Mouse (Mus musculus) intestine, embryonic 16.5 days (tissue): ENCODE measurements around the gene Tmem233. TPM values are rescaled to one million over a fixed set of nuclear protein-coding genes. Genes with fewer than 3 reads are reported as not detected.

Source experiments
- ATAC-seq: fragments of 200-750 bp; cut with Nextera tagmentation; 2 replicates; pipeline ENCODE4 v1.8.0; 2017; ENCODE audit warnings: moderate TSS enrichment, moderate library complexity
- H3K27ac ChIP-seq: fragments of 300-500 bp; sonication (generic); 2 replicates; pipeline ENCODE4 v1.5.1; 2014; ENCODE audit warnings: mild to moderate bottlenecking, low read length
- H3K27me3 ChIP-seq: fragments of 300-500 bp; sonication (generic); replicated peaks from 2 replicates; pipeline ENCODE4 v1.6.1; 2014; ENCODE audit warnings: low read length, control low read depth, mixed read lengths; ENCODE audit not compliant: control insufficient read depth, insufficient read depth
- H3K36me3 ChIP-seq: fragments of 300-500 bp; sonication (generic); 2 replicates; pipeline ENCODE4 v1.6.1; 2014; ENCODE audit warnings: low read length, control low read depth; ENCODE audit not compliant: control insufficient read depth, insufficient read depth
- H3K4me1 ChIP-seq: fragments of 300-500 bp; sonication (generic); 2 replicates; pipeline ENCODE4 v1.6.1; 2014; ENCODE audit warnings: low read length, control low read depth, mixed read lengths; ENCODE audit not compliant: control insufficient read depth, insufficient read depth
- H3K4me2 ChIP-seq: fragments of 300-500 bp; sonication (generic); 2 replicates; pipeline ENCODE4 v1.6.1; 2014; ENCODE audit warnings: low read depth, low read length, control low read depth
- H3K4me3 ChIP-seq: fragments of 300-500 bp; sonication (generic); 2 replicates; pipeline ENCODE4 v1.5.1; 2014; ENCODE audit warnings: mild to moderate bottlenecking, low read length
- H3K9ac ChIP-seq: fragments of 300-500 bp; sonication (generic); 2 replicates; pipeline ENCODE4 v1.6.1; 2014; ENCODE audit warnings: low read depth, low read length
- H3K9me3 ChIP-seq: fragments of 300-500 bp; sonication (generic); 2 replicates; pipeline ENCODE4 v1.6.1; 2016; ENCODE audit warnings: low read length, control low read depth; ENCODE audit not compliant: control insufficient read depth
- WGBS: fragments of 180-500 bp; shearing (Covaris S2); extraction: QIAGEN DNeasy Blood & Tissue Kit; methylation state at CpG from one replicate; pipeline ENCODE4 v1.1.7; 2014; 5-methylcytosine and 5-hydroxymethylcytosine counted together
- polyA plus RNA-seq: library from polyadenylated mRNA; unstranded; fragments of >200 nt; fragmentation: Nextera tagmentation; extraction: Ambion mirVana; gene quantifications from 2 replicates; pipeline ENCODE4 v1.2.1, GENCODE M21; 2015

Gene Tmem233
- polyA plus RNA-seq, 1 experiment from 2014 or later = not detected

DNA sequence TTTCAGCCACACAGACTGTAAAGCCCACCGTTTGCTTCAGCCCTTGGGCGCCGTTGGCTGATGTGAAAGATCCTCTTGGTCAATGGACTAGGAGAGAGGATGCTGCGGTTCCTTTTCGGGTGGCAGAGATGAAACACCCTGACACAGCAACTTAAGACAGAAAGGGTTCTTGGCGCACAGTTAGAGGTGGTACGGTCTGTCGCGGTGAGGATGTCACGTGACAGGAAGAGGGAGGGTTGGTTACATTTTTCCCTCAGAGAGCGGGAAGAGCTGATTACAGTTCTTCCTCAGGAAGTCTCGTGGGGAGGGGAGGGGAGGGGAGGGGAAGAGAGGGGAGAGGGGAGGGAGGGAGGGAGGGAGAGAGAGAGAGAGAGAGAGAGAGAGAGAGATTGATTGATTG lies 45.3 kb downstream of the Tmem233 start:
- H3K9me3 ChIP-seq = no peaks in the 10 kb centered on the region
- no peak overlapping the region for H3K27ac ChIP-seq
- H3K4me2 ChIP-seq = no peak overlapping the region
- no peak for ATAC-seq
- no peaks in the 10 kb centered on the region for H3K27me3 ChIP-seq
- 63% methylated on average over 12 of the region's 12 CpGs for WGBS
- no peaks in the 10 kb centered on the region for H3K36me3 ChIP-seq
- no peak overlapping the region for H3K4me3 ChIP-seq
- no peaks in the 10 kb centered on the region for H3K4me1 ChIP-seq
- no peak overlapping the region for H3K9ac ChIP-seq

DNA sequence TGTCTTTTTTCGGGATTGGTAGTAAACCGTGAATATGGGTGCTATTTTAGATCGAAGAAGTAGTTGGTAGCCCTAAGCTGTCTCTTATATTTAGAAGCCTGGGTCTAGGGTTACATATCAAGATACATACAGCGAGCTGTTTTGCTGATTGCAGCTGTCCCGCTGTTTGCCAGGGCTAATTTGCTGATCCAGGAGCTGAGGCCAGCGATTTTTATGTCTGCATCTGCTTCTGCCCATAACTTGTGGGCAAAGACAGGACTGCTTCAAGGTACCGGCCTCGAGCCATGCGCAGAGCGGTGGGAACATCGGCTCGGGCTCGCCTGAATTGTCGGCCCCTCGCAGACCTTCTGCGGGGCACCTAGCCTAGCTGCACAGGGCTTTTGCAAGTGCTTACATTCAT lies 46.6 kb downstream of the Tmem233 start:
- H3K4me3 ChIP-seq = no peak overlapping the region
- WGBS = 66% methylated on average over 16 of the region's 16 CpGs

DNA sequence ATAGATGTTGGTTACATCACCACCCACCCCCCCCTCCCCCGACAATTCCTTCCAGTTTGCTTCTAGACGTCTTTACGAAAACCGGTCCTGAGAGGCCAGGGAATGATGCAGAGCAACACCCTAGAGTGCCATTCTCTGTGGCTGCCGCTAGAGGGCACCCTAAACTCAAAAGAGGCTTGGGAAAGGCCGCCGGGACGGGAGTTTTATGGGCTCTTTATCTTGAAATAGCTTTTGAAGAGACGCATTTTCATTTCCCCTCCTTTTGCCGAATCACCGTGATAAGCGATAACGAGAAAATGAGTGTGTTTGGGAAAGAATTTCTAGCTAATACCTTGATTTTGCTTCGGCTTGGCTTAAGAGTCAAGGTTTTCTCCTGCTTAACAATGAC lies 51.9 kb downstream of the Tmem233 start:
- H3K9ac ChIP-seq = no peak overlapping the region
- no peak overlapping the region for H3K4me2 ChIP-seq
- H3K27me3 ChIP-seq = peaks cover 4% of the 10 kb centered on the region; the same call in 1 of the 2 replicates
- H3K36me3 ChIP-seq = no peaks in the 10 kb centered on the region
- no peaks in the 10 kb centered on the region for H3K9me3 ChIP-seq
- H3K27ac ChIP-seq = no peak overlapping the region
- no peaks in the 10 kb centered on the region for H3K4me1 ChIP-seq
- WGBS = 3% methylated on average over 14 of the region's 14 CpGs
- peak; percentile 49 for ATAC-seq
- no peak overlapping the region for H3K4me3 ChIP-seq

More for the DNA sequence above, 46.6 kb downstream of the Tmem233 start:
- Histone ChIP-seq H3K9ac (no peak overlapping the region), H3K4me1 (no peaks in the 10 kb centered on the region), H3K36me3 (no peaks in the 10 kb centered on the region), H3K27me3 (no peaks in the 10 kb centered on the region), H3K9me3 (no peaks in the 10 kb centered on the region), H3K27ac (no peak overlapping the region), H3K4me2 (no peak overlapping the region)
- no peak for ATAC-seq

DNA sequence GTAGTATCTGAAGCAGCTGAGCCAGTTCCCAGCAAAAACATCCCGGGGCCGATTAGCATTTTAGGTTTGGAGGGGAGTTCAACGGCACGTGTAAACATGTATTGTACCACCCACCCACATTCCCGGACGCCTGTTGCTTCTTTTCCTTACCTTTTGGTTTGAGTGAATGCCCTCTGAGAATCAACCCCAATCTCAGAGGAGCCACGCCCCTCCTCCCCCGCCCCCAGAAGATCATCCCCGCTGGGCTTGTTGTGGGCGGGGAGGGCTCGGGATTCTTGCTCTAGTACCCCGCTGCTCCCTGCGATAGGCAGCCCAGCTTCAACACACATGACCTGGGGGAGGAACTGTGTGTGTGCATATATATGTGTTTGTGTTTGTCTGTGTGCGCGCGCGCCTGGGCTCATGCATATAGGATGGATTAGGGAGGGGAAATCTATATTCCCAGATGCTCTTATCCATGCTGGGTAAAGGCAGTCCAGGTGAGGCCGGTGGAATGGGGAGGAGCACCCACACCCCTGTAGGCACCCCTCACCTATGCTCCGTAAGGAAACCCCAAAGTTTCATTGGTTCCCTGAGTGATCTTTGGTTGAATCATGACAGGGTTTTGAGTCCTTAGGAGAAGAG lies 52.4 kb downstream of the Tmem233 start:
- Histone ChIP-seq H3K9ac (no peak overlapping the region), H3K27ac (no peak overlapping the region), H3K4me3 (no peak overlapping the region), H3K9me3 (no peaks in the 10 kb centered on the region), H3K27me3 (peaks cover 4% of the 10 kb centered on the region; the same call in 1 of the 2 replicates), H3K4me1 (no peaks in the 10 kb centered on the region), H3K4me2 (0 out of 2 replicates have a peak overlapping the region, but pooled peaks have one; percentile 10), H3K36me3 (no peaks in the 10 kb centered on the region)
- 0 out of 2 replicates have a peak, but pooled peaks have one; percentile 14 for ATAC-seq
- 9% methylated on average over 19 of the region's 19 CpGs for WGBS

DNA sequence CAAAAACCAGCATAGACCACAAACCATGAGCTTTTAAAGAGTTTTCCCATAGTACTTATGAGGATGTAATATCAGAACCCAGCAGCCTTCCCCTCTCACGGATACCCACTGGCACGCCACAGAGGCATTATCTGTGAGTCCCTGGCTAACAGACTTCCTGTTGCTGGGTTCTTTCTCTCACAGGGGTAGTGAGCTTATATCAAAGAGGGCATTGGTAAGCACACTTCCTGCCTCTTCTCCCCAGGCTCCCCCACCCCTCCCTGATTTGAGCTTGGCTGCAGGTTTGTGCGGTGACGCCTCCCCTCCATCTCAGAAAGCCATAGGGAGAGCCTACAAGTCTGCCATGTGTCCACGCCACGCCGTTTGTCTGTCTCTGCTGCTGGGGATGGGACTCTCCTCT lies 54.0 kb downstream of the Tmem233 start:
- Histone ChIP-seq H3K36me3 (no peaks in the 10 kb centered on the region), H3K4me2 (no peak overlapping the region), H3K9me3 (no peaks in the 10 kb centered on the region), H3K4me1 (no peaks in the 10 kb centered on the region), H3K27ac (no peak overlapping the region), H3K27me3 (peaks cover 4% of the 10 kb centered on the region; the same call in 1 of the 2 replicates), H3K9ac (no peak overlapping the region), H3K4me3 (no peak overlapping the region)
- 74% methylated on average over 7 of the region's 7 CpGs for WGBS
- ATAC-seq = no peak

DNA sequence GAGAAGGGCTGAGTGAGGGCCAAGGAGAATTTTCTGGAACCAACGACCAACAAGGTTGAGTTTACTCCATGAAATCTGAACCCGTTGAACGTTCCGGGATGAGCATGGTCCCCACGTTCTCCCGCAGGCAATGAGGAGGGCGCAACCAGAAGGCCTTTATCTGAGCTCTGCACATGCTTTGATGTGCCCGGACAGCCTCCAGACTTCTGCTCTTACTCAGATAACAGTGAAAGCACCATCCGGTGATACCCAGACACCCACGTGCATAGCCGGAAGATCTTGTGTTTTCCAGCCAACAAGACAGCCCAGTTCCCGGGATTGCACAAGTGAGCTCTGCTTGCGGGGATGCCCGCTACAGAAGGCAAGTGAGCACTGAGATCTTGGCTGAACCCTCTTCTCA lies 56.5 kb downstream of the Tmem233 start:
- Histone ChIP-seq H3K4me2 (no peak overlapping the region), H3K27me3 (peaks cover 4% of the 10 kb centered on the region; the same call in 1 of the 2 replicates), H3K36me3 (no peaks in the 10 kb centered on the region), H3K27ac (no peak overlapping the region), H3K4me3 (no peak overlapping the region), H3K4me1 (peaks cover 8% of the 10 kb centered on the region; the same call in 1 of the 2 replicates), H3K9me3 (no peaks in the 10 kb centered on the region), H3K9ac (no peak overlapping the region)
- no peak for ATAC-seq
- 89% methylated on average over 14 of the region's 14 CpGs for WGBS

DNA sequence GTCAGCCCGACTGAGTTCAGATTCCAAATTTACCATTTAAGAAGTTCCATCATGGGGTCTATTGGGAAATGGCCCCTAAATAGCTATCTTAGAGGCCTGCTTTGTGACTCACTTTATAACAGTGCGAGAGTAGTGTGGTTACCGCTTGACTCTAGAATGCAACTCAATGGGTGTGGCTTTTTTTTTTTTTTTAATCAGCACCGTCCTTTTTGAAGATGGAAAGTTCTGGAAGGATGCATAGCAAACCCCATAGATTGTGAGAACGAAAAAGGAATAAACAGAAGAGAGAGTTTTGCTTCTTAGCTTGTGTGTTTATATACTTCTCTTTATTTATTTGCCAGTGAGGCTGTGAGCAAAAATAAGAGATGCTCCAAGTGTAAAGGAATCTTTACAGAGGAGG lies 56.9 kb downstream of the Tmem233 start:
- Histone ChIP-seq H3K9ac (no peak overlapping the region), H3K4me3 (no peak overlapping the region)
- WGBS = 89% methylated on average over 5 of the region's 5 CpGs

DNA sequence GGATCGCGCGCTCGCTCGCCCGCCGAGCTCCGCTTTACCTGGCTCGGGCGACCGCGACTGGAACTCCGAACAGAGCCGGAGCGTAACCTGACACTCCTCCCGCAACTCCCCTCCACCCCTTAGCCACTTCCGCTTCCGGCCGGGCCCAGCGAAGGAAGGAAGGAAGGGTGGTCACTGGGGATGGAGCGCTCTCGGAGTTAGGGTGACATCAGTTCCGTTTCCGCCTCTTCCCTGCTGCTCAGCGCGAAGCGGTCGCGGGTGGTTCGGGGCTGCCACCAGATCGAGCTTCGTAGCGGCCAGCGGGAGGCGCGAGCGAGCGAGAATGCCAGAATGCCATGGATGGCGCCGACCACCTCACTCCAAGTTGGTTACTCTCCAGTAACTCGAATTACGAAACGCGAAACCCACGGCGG lies 58.7 kb downstream of the Tmem233 start, which contains the start of gene Prkab1:
Prkab1 (minus strand) TSS at position 182 of the 413 bp plus-strand sequence.
- Histone ChIP-seq H3K4me3 (peak within 1 kb of the TSS; percentile 86), H3K9me3 (no peaks in the 10 kb centered on the region), H3K4me1 (peaks cover 17% of the 10 kb centered on the region), H3K36me3 (peaks cover 19% of the 10 kb centered on the region), H3K4me2 (peak within 1 kb of the TSS; percentile 64), H3K27ac (peak within 1 kb of the TSS; percentile 93), H3K27me3 (no peaks in the 10 kb centered on the region), H3K9ac (peak within 1 kb of the TSS; percentile 89)
- ATAC-seq = peak; percentile 97
- under 1% methylated on average over 40 of the region's 46 CpGs for WGBS

More for the DNA sequence above, 56.9 kb downstream of the Tmem233 start:
- no peak for ATAC-seq
- Histone ChIP-seq H3K27me3 (peaks cover 4% of the 10 kb centered on the region; the same call in 1 of the 2 replicates), H3K36me3 (peaks cover 3% of the 10 kb centered on the region), H3K27ac (no peak overlapping the region), H3K9me3 (no peaks in the 10 kb centered on the region), H3K4me2 (no peak overlapping the region), H3K4me1 (peaks cover 8% of the 10 kb centered on the region; the same call in 1 of the 2 replicates)

DNA sequence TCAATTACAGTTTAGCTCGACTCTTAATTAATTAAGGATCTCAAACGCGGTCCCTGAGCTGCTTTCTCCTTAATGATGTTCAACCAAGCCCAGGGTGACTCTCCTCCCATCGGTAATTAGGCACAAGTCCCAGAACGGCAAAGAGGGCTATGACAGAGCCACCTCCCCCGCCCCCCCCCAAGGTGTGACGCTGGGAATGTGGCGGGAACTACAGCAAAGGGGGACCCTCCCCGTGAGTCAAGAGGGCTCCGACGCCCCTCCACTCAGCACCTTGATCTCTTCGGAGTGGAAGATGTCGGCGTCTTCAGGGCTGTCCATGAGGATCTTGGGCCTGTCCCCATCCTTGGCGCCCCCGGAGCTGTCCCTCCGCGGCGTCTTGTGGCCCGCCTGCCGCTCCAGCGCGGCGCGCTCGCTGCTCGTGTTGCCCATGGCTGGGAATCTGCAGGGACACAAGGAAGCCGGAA lies 59.2 kb downstream of the Tmem233 start:
- Histone ChIP-seq H3K4me1 (peaks cover 22% of the 10 kb centered on the region), H3K27me3 (no peaks in the 10 kb centered on the region), H3K36me3 (peaks cover 22% of the 10 kb centered on the region), H3K4me3 (peak overlapping the region; percentile 86), H3K9me3 (no peaks in the 10 kb centered on the region), H3K27ac (peak overlapping the region; percentile 93), H3K9ac (peak overlapping the region; percentile 89), H3K4me2 (peak overlapping the region; percentile 64)
- under 1% methylated on average over 28 of the region's 28 CpGs for WGBS
- ATAC-seq = peak; percentile 58
